Mouse (Mus musculus): ENCODE measurements around the gene Mzf1. TPM values are rescaled to one million over a fixed set of nuclear protein-coding genes. Genes with fewer than 3 reads are reported as not detected.

The Mzf1 gene
- total and polyA plus RNA-seq, 3 experiments, result 0.31 to 0.55 (median 0.50) TPM

- peaks cover 34% of the 10 kb centered on the region for H3K79me2 ChIP-seq (replicated peaks; ENCODE audit: control insufficient read depth, extremely low read depth, insufficient read depth, poor library complexity, severe bottlenecking)
- H3K9ac ChIP-seq (ENCODE audit: insufficient read depth, low read depth), result no peak overlapping the region
- no peaks in the 10 kb centered on the region for H3K27me3 ChIP-seq (replicated peaks)
- peaks cover 71 to 86% of the 10 kb centered on the region in 2 experiments for H3K36me3 ChIP-seq (replicated peaks in 1 of 2; ENCODE audit: control insufficient read depth in 1 of 2, insufficient read depth in 1 of 2, low read length in 1 of 2)
- TF ChIP-seq GABPA (IDR thresholded peaks at IDR 0.05; ENCODE audit: insufficient replicate concordance, low read depth, low read length) (no peak), NRF1 (IDR thresholded peaks at IDR 0.05; ENCODE audit: low read depth, low read length) (no peak), PAX5 (IDR thresholded peaks at IDR 0.05; ENCODE audit: low read length) (no peak), POLR2A (IDR thresholded peaks at IDR 0.05; ENCODE audit: low read depth, low read length) (no peak), MYC (IDR thresholded peaks at IDR 0.05; ENCODE audit: low read depth, low read length) (no peak), EP300 (IDR thresholded peaks at IDR 0.05; ENCODE audit: low read length) (no peak), SIN3A (IDR thresholded peaks at IDR 0.05; ENCODE audit: low read length) (no peak), ZMIZ1 (IDR thresholded peaks at IDR 0.05; ENCODE audit: low read depth, low read length) (no peak), MAFK (IDR thresholded peaks at IDR 0.05; ENCODE audit: insufficient replicate concordance, low read length) (no peak), UBTF (IDR thresholded peaks at IDR 0.05; ENCODE audit: low read depth, low read length) (no peak), BHLHE40 (IDR thresholded peaks at IDR 0.05; ENCODE audit: low read depth, low read length) (no peak), SMC3 (IDR thresholded peaks at IDR 0.05; ENCODE audit: low read depth, low read length) (no peak), USF1 (IDR thresholded peaks at IDR 0.05; ENCODE audit: low read depth, low read length) (no peak), TBP (conservative IDR thresholded peaks at IDR 0.05; ENCODE audit: low read depth, low read length) (no peak), HCFC1 (IDR thresholded peaks at IDR 0.05; ENCODE audit: low read depth, low read length) (no peak)
- no peak for DNase-seq (ENCODE audit: extremely low read depth)
- in situ Hi-C loops (cut with MboI; ENCODE audit: low pct_ligation_motif_present, low pct_unique_long_range_greater_than_20kb, low sequenced_read_pairs), result no loop called here
- no peak overlapping the region for H3K4me3 ChIP-seq (replicated peaks in 1 of 3; ENCODE audit: low read depth in 2 of 3, low read length in 2 of 3, poor library complexity in 1 of 3)
- H3K27ac ChIP-seq (ENCODE audit: insufficient read depth, low read depth), result no peak overlapping the region
- no peaks in the 10 kb centered on the region for H3K9me3 ChIP-seq (replicated peaks; ENCODE audit: low read length)
- no peak overlapping the region for H3K4me2 ChIP-seq (ENCODE audit: insufficient read depth, low read depth, poor library complexity, severe bottlenecking)
- H3K4me1 ChIP-seq (ENCODE audit: control insufficient read depth in 1 of 2, insufficient read depth in 2 of 2), result peaks cover 13 to 66% of the 10 kb centered on the region in 2 experiments
- dilution Hi-C loops (cut with MboI; ENCODE audit: extremely low pct_ligation_motif_present, extremely low pct_unique_long_range_greater_than_20kb, low sequenced_read_pairs), result no loop called here
Measured at GRCm38 (mm10) chr7:13028986-13029385, 25.6 kb downstream of the Mzf1 start.

- Histone ChIP-seq H3K27me3 (replicated peaks) (no peaks in the 10 kb centered on the region), H3K9ac (ENCODE audit: insufficient read depth, low read depth) (peak overlapping the region; percentile 78), H3K36me3 (replicated peaks in 1 of 2; ENCODE audit: control insufficient read depth in 1 of 2, insufficient read depth in 1 of 2, low read length in 1 of 2) (peaks cover 48 to 55% of the 10 kb centered on the region in 2 experiments), H3K4me1 (ENCODE audit: control insufficient read depth in 1 of 2, insufficient read depth in 2 of 2) (peaks cover 10 to 51% of the 10 kb centered on the region in 2 experiments; a peak in 3 of 4 replicates), H3K4me3 (replicated peaks in 1 of 3; ENCODE audit: low read depth in 2 of 3, low read length in 2 of 3, poor library complexity in 1 of 3) (peak overlapping the region; percentile 92 to 100 (median 94)), H3K9me3 (replicated peaks; ENCODE audit: low read length) (no peaks in the 10 kb centered on the region), H3K4me2 (ENCODE audit: insufficient read depth, low read depth, poor library complexity, severe bottlenecking) (peak overlapping the region; percentile 92), H3K27ac (ENCODE audit: insufficient read depth, low read depth) (no peak overlapping the region), H3K79me2 (replicated peaks; ENCODE audit: control insufficient read depth, extremely low read depth, insufficient read depth, poor library complexity, severe bottlenecking) (peaks cover 32% of the 10 kb centered on the region)
- dilution Hi-C loops (cut with MboI; ENCODE audit: extremely low pct_ligation_motif_present, extremely low pct_unique_long_range_greater_than_20kb, low sequenced_read_pairs), result no loop called here
- DNase-seq (ENCODE audit: extremely low read depth), result no peak
- in situ Hi-C loops (cut with MboI; ENCODE audit: low pct_ligation_motif_present, low pct_unique_long_range_greater_than_20kb, low sequenced_read_pairs), result no loop called here
- peak; percentile 52; the same call in 1 of the 2 replicates for TF ChIP-seq SIN3A (IDR thresholded peaks at IDR 0.05; ENCODE audit: low read length)
- TF ChIP-seq UBTF (IDR thresholded peaks at IDR 0.05; ENCODE audit: low read depth, low read length), result no peak
Measured at GRCm38 (mm10) chr7:13025511-13026112, 29.0 kb downstream of the Mzf1 start.

All from CH12.LX (cell line).